8 mouse cellular contexts compared by ENCODE assay signal in the genomic region with DNA sequence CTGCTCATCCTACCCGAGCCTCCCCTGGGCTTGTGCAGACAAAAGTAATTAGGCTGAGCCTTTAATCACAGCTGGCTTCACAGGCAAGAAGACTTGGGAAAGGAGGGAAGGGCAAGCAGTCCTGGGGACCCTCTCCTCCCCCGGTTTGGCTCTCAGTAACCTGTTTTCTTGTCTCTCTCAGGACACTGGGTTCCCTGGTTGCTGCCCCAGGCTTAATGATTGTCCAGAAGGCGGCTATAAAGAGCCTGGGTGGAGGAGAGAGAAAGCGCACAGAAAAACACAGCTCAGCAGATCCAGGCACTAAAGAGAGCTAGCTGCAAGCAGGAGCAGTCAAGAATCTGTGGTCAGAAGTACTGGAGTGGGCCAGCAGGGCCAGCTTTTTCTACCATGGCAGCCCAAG. TPM values are rescaled to one million over a fixed set of nuclear protein-coding genes. Genes with fewer than 3 reads are reported as not detected.
DNase-seq lines count a peak whose midpoint lies in the region; ATAC-seq and TF ChIP-seq lines count a peak whose summit lies in the region.

No protein-coding gene starts in this region.

- no peaks in the 10 kb centered on the region for H3K79me2 ChIP-seq in macrophage (ENCODE audit: inconsistent target)

- no peaks in the 10 kb centered on the region for H3K27me3 ChIP-seq in intestine, embryonic 16.5 days (replicated peaks; ENCODE audit: control insufficient read depth, insufficient read depth, low read length)

- no peak for TF ChIP-seq CTCF in bone marrow macrophage, adult 2 months (IDR thresholded peaks at IDR 0.05; ENCODE audit: low read depth, low read length)

- intact Hi-C loops in gastrocnemius, postnatal 14 days (cut with DNase I; ENCODE audit: low total_unique reads), result no loop called here

- peak overlapping the region; percentile 71 for H3K4me3 ChIP-seq in bone marrow macrophage, adult 2 months (ENCODE audit: insufficient read depth, low read length)
- peak overlapping the region; percentile 85 for H3K4me3 ChIP-seq in intestine, embryonic 16.5 days (ENCODE audit: low read length)
- H3K4me3 ChIP-seq in macrophage (ENCODE audit: inconsistent target), result peak overlapping the region; percentile 72

- 27% methylated on average over 4 of the region's 4 CpGs for WGBS in intestine, embryonic 16.5 days
- WGBS in macrophage (ENCODE audit: missing documents), result 63% methylated on average over 4 of the region's 4 CpGs

- ATAC-seq in intestine, embryonic 16.5 days, result peak; percentile 11; the same call in 1 of the 2 replicates

- peak overlapping the region; percentile 84 for H3K4me2 ChIP-seq in intestine, embryonic 16.5 days (ENCODE audit: low read depth, low read length)

- H3K27ac ChIP-seq in bone marrow macrophage, adult 2 months (ENCODE audit: insufficient read depth, low read depth, low read length), result 0 out of 2 replicates have a peak overlapping the region, but pooled peaks have one; percentile 5
- peak overlapping the region; percentile 90 for H3K27ac ChIP-seq in intestine, embryonic 16.5 days (ENCODE audit: low read length)
- H3K27ac ChIP-seq in macrophage, result peak overlapping the region; percentile 66

- H3K36me3 ChIP-seq in intestine, embryonic 16.5 days (ENCODE audit: control insufficient read depth, insufficient read depth, low read length), result no peaks in the 10 kb centered on the region
- H3K36me3 ChIP-seq in macrophage (ENCODE audit: inconsistent target), result peaks cover 30% of the 10 kb centered on the region

- H3K9me3 ChIP-seq in intestine, embryonic 16.5 days (ENCODE audit: control insufficient read depth, low read length), result no peaks in the 10 kb centered on the region

- DNase-seq in gastrocnemius, adult 18-20 months (ENCODE audit: low spot score), result peak; percentile 33
- no peak for DNase-seq in gastrocnemius, postnatal 14 days
- no peak for DNase-seq in layer of hippocampus, adult 8-10 months (ENCODE audit: low spot score in 2 of 2)
- no peak for DNase-seq in right cerebral cortex, postnatal 10 days (ENCODE audit: low spot score in 2 of 2)
- DNase-seq in thymus, postnatal 0 days (ENCODE audit: low spot score), result no peak

- TF ChIP-seq POLR2A in bone marrow macrophage, adult 2 months (IDR thresholded peaks at IDR 0.05; ENCODE audit: borderline replicate concordance, low read depth, low read length), result no peak

- peak overlapping the region; percentile 89 for H3K9ac ChIP-seq in intestine, embryonic 16.5 days (ENCODE audit: low read depth, low read length)

- H3K4me1 ChIP-seq in bone marrow macrophage, adult 2 months (ENCODE audit: control insufficient read depth, insufficient read depth, low read length), result peaks cover 21% of the 10 kb centered on the region
- H3K4me1 ChIP-seq in intestine, embryonic 16.5 days (ENCODE audit: control insufficient read depth, insufficient read depth, low read length), result peaks cover 13% of the 10 kb centered on the region

RNA-seq across cellular contexts. Expression of a gene that starts 1.4 kb away (rescaled TPM):
- 100 to 1,000 TPM in 1 of 2 experiments, 10 to 100 TPM in 1; 86.0 to 147 TPM for total RNA-seq in gastrocnemius, adult 18-20 months (2021)
- 100 to 1,000 TPM; 164 to 179 TPM for total RNA-seq in gastrocnemius, postnatal 14 days (2021)
- 9.4 and 11.5 TPM in 2 replicates for polyA plus RNA-seq in bone marrow macrophage, adult 2 months (2012; ENCODE audit: insufficient read depth, insufficient read length, missing spikeins)
- 87.2 and 101 TPM in 2 replicates for polyA plus RNA-seq in intestine, embryonic 16.5 days (2015; fragmentation: Nextera tagmentation; extraction: Ambion mirVana)
- 10 to 100 TPM in 10 of 26 experiments, 1 to 10 TPM in 16; 1.3 to 16.5 (median 5.8) TPM for total RNA-seq in macrophage (2018; cell fraction: chromatin; rRNA removed)
- 10 to 100 TPM in 11 of 26 experiments, 1 to 10 TPM in 15; 6.0 to 14.3 (median 9.6) TPM for total RNA-seq in macrophage (2018; cell fraction: cytosol; rRNA removed)
- 10 to 100 TPM in 15 of 26 experiments, 1 to 10 TPM in 11; 2.0 to 25.0 (median 10.6) TPM for total RNA-seq in macrophage (2018; cell fraction: nucleus; rRNA removed)
- 4.7 to 13.1 TPM (median 12.6 TPM) in 3 replicates for polyA plus RNA-seq in macrophage (2018)
- 10 to 100 TPM; 24.0 to 29.5 (median 28.1) TPM for total RNA-seq in layer of hippocampus, adult 8-10 months (2022)
- polyA plus RNA-seq in thymus, postnatal 0 days (2015; fragmentation: Nextera tagmentation; extraction: Ambion mirVana), result 16.4 and 18.1 TPM in 2 replicates

RNA-seq across cellular contexts. Expression of a gene that starts 8.9 kb away (rescaled TPM):
- total RNA-seq in gastrocnemius, adult 18-20 months (2021), result 100 to 1,000 TPM; 772 to 880 TPM
- total RNA-seq in gastrocnemius, postnatal 14 days (2021), result 1,000 to 10,000 TPM in 1 of 2 experiments, 100 to 1,000 TPM in 1; 952 to 1,089 TPM
- polyA plus RNA-seq in bone marrow macrophage, adult 2 months (2012; ENCODE audit: insufficient read depth, insufficient read length, missing spikeins), result 2,665 and 2,801 TPM in 2 replicates
- polyA plus RNA-seq in intestine, embryonic 16.5 days (2015; fragmentation: Nextera tagmentation; extraction: Ambion mirVana), result 1,622 and 1,645 TPM in 2 replicates
- total RNA-seq in macrophage (2018; cell fraction: chromatin; rRNA removed), result 100 to 1,000 TPM in 7 of 26 experiments, 10 to 100 TPM in 19; 48.2 to 259 (median 88.5) TPM
- total RNA-seq in macrophage (2018; cell fraction: cytosol; rRNA removed), result 1,000 to 10,000 TPM in 13 of 26 experiments, 100 to 1,000 TPM in 13; 651 to 1,678 (median 1,040) TPM
- total RNA-seq in macrophage (2018; cell fraction: nucleus; rRNA removed), result 100 to 1,000 TPM in 25 of 26 experiments, 10 to 100 TPM in 1; 73.3 to 248 (median 137) TPM
- 1,052 to 1,678 TPM (median 1,580 TPM) in 3 replicates for polyA plus RNA-seq in macrophage (2018)
- total RNA-seq in layer of hippocampus, adult 8-10 months (2022), result 100 to 1,000 TPM; 739 to 859 (median 825) TPM
- polyA plus RNA-seq in thymus, postnatal 0 days (2015; fragmentation: Nextera tagmentation; extraction: Ambion mirVana), result 3,300 and 3,396 TPM in 2 replicates

RNA-seq across cellular contexts. Expression of a gene that starts 9.3 kb away (rescaled TPM):
- total RNA-seq in gastrocnemius, adult 18-20 months (2021), result 10 to 100 TPM; 16.9 to 20.4 TPM
- total RNA-seq in gastrocnemius, postnatal 14 days (2021), result 10 to 100 TPM; 17.5 to 19.9 TPM
- 64.9 and 82.4 TPM in 2 replicates for polyA plus RNA-seq in bone marrow macrophage, adult 2 months (2012; ENCODE audit: insufficient read depth, insufficient read length, missing spikeins)
- polyA plus RNA-seq in intestine, embryonic 16.5 days (2015; fragmentation: Nextera tagmentation; extraction: Ambion mirVana), result 110 and 122 TPM in 2 replicates
- total RNA-seq in macrophage (2018; cell fraction: chromatin; rRNA removed), result 10 to 100 TPM in 25 of 26 experiments, 1 to 10 TPM in 1; 9.0 to 65.0 (median 30.3) TPM
- total RNA-seq in macrophage (2018; cell fraction: cytosol; rRNA removed), result 10 to 100 TPM; 55.8 to 78.6 (median 65.6) TPM
- total RNA-seq in macrophage (2018; cell fraction: nucleus; rRNA removed), result 10 to 100 TPM; 21.6 to 71.3 (median 44.7) TPM
- polyA plus RNA-seq in macrophage (2018), result 45.6 to 95.6 TPM (median 69.5 TPM) in 3 replicates
- 10 to 100 TPM; 63.7 to 73.0 (median 68.9) TPM for total RNA-seq in layer of hippocampus, adult 8-10 months (2022)
- 166 and 171 TPM in 2 replicates for polyA plus RNA-seq in thymus, postnatal 0 days (2015; fragmentation: Nextera tagmentation; extraction: Ambion mirVana)

RNA-seq across cellular contexts. Expression of a gene that starts 18.8 kb away (rescaled TPM):
- 10 to 100 TPM; 23.0 to 25.0 TPM for total RNA-seq in gastrocnemius, adult 18-20 months (2021)
- 10 to 100 TPM; 25.9 to 30.6 TPM for total RNA-seq in gastrocnemius, postnatal 14 days (2021)
- 32.8 and 33.6 TPM in 2 replicates for polyA plus RNA-seq in bone marrow macrophage, adult 2 months (2012; ENCODE audit: insufficient read depth, insufficient read length, missing spikeins)
- 36.5 and 41.2 TPM in 2 replicates for polyA plus RNA-seq in intestine, embryonic 16.5 days (2015; fragmentation: Nextera tagmentation; extraction: Ambion mirVana)
- total RNA-seq in macrophage (2018; cell fraction: chromatin; rRNA removed), result 10 to 100 TPM; 14.7 to 82.3 (median 36.8) TPM
- 10 to 100 TPM; 39.2 to 89.3 (median 68.6) TPM for total RNA-seq in macrophage (2018; cell fraction: cytosol; rRNA removed)
- 100 to 1,000 TPM in 19 of 26 experiments, 10 to 100 TPM in 7; 31.0 to 215 (median 113) TPM for total RNA-seq in macrophage (2018; cell fraction: nucleus; rRNA removed)
- polyA plus RNA-seq in macrophage (2018), result 49.0 to 86.2 TPM (median 57.6 TPM) in 3 replicates
- total RNA-seq in layer of hippocampus, adult 8-10 months (2022), result 100 to 1,000 TPM in 3 of 4 experiments, 10 to 100 TPM in 1; 96.8 to 147 (median 121) TPM
- 13.1 and 18.5 TPM in 2 replicates for polyA plus RNA-seq in thymus, postnatal 0 days (2015; fragmentation: Nextera tagmentation; extraction: Ambion mirVana)

RNA-seq across cellular contexts. Expression of a gene that starts 20.3 kb away (rescaled TPM):
- 1 to 10 TPM; 3.5 to 4.1 TPM for total RNA-seq in gastrocnemius, adult 18-20 months (2021)
- 1 to 10 TPM; 4.4 to 5.6 TPM for total RNA-seq in gastrocnemius, postnatal 14 days (2021)
- 39.3 and 50.2 TPM in 2 replicates for polyA plus RNA-seq in bone marrow macrophage, adult 2 months (2012; ENCODE audit: insufficient read depth, insufficient read length, missing spikeins)
- 23.3 and 25.9 TPM in 2 replicates for polyA plus RNA-seq in intestine, embryonic 16.5 days (2015; fragmentation: Nextera tagmentation; extraction: Ambion mirVana)
- total RNA-seq in macrophage (2018; cell fraction: chromatin; rRNA removed), result 100 to 1,000 TPM in 13 of 26 experiments, 10 to 100 TPM in 13; 44.0 to 155 (median 99.5) TPM
- 10 to 100 TPM in 8 of 26 experiments, 1 to 10 TPM in 18; 4.7 to 13.4 (median 8.7) TPM for total RNA-seq in macrophage (2018; cell fraction: cytosol; rRNA removed)
- total RNA-seq in macrophage (2018; cell fraction: nucleus; rRNA removed), result 100 to 1,000 TPM in 4 of 26 experiments, 10 to 100 TPM in 22; 27.7 to 112 (median 65.8) TPM
- 10.3 to 20.3 TPM (median 11.3 TPM) in 3 replicates for polyA plus RNA-seq in macrophage (2018)
- total RNA-seq in layer of hippocampus, adult 8-10 months (2022), result 10 to 100 TPM; 21.1 to 24.9 (median 23.4) TPM
- 24.6 and 27.0 TPM in 2 replicates for polyA plus RNA-seq in thymus, postnatal 0 days (2015; fragmentation: Nextera tagmentation; extraction: Ambion mirVana)

Comparison
In these comparisons a context has a peak if more than half of its experiments do, and no peak if none do; other contexts are left out.
1. H3K27ac ChIP-seq: peak in every context shown above with its lines; median percentile 90 in intestine, embryonic 16.5 days; 66 in macrophage; 5 in bone marrow macrophage, adult 2 months.